Mouse (Mus musculus) frontal cortex, postnatal 36 days (tissue): ENCODE measurements at regions not wholly inside any gene's neighbourhood (a gene's known extent, or its start where the extent isn't known, plus 50 kb on each side); places are given as distances from the start of the nearest gene placed in this dataset.

Experiments used
- DNase-seq, 2 experiments: peaks; one replicate each; pipeline ENCODE4 v3.0.0; 2022; ENCODE audit warnings: low spot score in 2 of 2

GRCm38 (mm10) chr9:103922356-103922755, 80.0 kb upstream of the Nphp3 start:
- DNase-seq: no peak

DNA sequence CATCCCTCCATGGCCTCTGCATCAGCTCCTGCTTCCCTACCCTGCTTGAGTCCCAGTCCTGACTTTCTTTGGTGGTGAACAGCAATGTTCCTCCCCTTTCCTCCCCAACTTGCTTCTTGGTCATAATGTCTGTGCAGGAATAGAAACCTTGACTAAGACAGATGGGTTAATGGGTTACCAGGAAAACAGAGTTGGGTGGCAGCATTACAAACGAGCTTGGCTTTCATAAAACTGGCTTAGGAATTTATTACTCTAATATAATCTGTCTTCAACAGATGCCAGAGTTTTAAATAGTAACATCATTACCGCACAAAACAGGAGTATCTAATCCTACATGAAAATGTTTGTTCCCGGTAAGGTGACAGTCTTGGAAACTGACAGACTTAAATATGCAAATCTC, 77.7 kb upstream of the Nphp3 start:
- no peak for DNase-seq

DNA sequence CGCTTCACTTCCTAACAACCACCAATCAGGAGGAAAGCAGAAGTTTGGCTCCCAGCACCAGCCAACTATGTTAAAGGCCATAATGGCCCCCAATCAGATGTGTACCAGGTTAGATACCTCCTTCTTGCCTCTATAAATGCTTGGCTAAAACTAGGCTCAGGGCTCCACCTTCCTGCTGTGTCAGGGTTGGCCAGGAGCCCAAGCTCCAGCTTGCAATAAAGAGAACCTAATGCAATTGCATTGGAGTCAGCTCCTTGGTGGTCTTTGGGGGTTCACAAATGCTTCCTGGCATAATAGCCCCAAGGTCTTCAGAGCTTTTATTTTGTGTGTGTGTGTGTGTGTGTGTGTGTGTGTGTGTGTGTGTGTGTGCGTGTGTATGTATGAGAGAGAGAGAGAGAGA, 76.9 kb upstream of the Nphp3 start:
- DNase-seq: no peak

GRCm38 (mm10) chr9:103928744-103929527, 73.4 kb upstream of the Nphp3 start:
- DNase-seq: no peak

- peak; percentile 40 to 61 for DNase-seq
These were observed 64.3 kb upstream of the Nphp3 start for GRCm38 (mm10) chr9:103938070-103938469.

DNA sequence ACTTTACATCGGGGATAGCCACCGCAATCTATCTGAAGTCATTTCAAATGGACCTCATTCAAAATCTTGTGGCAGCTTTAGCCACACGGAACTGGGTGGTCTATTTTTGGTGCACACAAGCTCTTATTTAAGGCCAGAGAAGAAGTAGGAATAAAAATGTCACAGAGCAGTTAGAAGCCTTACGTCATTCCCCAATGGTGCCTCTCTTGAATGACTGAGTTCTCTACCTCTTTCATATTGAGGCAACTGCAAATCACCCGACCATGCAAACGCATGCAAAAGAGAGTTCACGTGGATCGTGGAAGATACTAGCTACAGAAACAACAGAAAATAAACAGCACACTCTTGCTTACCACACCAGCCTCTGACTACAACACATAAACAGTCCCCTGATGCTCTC, 62.3 kb upstream of the Nphp3 start:
- DNase-seq: no peak

DNA sequence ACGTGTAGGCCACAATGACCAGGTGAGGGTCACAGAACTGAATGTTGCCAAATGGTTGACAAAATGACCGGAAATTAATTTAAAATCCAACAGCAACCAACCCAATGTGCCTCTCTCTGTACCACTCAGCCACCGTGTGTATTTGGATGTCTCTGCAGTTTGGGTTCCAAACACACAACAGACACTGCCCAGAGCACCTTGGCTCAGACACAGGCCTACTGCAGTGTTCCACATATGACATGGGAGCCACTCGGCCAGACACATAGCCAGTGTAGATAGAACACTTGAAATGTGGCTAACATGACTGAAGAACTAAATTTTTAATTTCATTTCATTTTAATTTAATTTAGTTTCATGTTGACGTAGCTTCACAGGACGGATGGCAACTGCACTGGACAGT, 61.8 kb upstream of the Nphp3 start:
- no peak for DNase-seq

GRCm38 (mm10) chr9:103941176-103941900, 61.0 kb upstream of the Nphp3 start:
- no peak for DNase-seq

DNA sequence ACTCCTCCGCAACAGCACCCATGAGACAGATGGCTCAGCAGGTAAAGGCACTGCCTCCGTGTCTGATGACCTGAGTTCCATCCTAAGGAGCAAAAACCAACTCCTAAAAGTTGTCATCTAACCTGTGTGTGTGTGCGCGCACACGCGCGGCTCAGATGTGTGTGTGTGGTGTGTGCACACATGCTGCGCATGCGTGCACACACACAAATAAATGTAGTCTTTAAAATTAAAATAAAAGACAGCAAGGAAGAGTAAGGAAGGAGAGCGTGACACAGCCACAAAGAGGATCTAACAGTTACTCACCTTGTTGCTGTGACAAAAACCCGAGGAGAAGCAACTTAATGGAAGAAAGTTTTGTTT, 60.5 kb upstream of the Nphp3 start:
- no peak for DNase-seq

DNA sequence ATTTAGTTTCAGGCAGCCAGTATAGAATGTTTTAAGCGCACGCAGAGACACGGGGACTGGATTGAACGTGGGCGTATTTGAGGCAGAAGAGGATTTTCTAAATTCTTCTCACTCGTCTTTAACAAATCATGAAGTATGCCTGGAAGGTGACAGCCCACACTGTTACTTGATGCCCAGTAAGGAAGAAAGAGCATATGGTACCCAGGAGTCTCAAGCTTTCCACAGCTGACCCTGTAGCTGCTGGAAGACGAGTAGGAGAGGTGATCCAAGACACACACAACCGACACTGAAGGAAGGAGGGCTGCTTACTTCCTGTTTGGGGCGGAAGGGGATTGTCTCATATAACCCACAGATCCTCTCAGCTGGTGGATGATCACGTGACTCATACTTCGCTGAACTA, 56.9 kb upstream of the Nphp3 start:
- DNase-seq: peak; percentile 33 to 75

- no peak for DNase-seq
These were observed 50.5 kb upstream of the Nphp3 start for GRCm38 (mm10) chr9:103951799-103952198.
